Mouse (Mus musculus): ENCODE results near the gene Lrrc26.

Gene Lrrc26

DNA sequence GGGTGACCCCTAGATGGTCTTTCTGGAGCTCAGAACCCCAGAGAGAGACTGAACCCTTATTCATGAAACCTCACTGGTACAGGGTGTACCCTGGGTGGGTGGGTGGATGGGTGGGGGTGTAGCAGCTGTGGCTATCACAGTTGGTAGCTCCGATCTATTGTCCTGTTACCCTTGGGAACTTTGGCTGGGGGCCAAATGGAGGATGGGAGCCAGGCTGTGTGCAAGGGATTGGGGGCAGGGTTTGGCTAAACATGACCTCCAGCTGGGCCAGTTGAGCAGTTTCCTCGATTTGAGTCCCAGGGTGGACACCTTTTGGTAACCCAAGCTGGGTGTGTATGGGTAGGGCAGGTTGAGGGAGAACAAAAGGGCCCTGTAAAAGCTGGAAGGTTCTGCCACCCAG lies 23.0 kb upstream of the Lrrc26 start:
- no peak for DNase-seq (ENCODE audit: low spot score)

DNA sequence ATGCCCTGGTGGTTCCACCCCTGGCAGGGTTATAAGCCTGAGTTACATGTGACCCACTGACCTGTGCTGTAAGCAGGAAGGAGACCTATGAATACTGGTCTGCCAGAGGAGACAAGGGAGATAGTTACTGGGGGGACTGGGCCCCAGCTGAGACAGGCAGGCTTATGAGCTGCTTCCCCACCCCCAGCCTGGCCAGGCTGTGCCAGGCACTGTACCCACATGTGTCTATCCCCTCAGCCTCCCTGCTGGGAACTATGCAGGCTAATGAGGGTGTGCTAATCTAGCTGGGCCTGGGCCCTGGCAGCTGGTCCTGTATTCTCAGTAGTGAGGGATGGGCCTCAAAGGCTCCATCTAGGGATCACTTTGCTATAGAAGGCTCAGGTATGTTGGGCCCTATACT lies 22.5 kb upstream of the Lrrc26 start:
- DNase-seq (ENCODE audit: low spot score), result no peak

DNA sequence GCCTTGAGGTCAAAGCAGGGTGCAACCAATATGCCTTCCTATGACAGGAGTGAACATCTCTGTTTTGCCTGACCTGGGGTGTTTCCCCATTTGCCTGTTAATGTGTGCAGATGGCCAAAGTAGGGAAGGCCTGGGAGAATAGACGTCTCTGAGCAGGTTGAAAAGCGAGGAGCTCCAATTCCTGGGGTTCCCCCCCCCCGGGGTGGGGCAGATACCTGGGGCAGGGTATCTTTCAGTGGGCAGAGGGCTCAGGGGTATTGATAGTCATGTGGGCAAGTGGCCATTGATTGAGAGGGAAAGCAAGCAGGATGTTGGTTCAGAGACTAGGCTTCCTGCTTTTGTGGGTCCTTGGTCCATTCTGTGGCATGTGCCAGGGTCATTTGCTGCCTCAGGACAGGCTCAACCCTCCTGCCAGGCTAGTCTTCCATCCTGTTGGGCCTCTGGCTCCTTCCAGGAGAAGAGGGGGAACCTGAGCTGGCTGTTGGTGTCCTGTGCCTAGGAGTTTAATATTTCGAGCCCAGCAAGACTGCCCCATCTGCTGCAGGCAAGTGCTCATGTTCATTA lies 21.9 kb upstream of the Lrrc26 start:
- no peak for DNase-seq (ENCODE audit: low spot score)

DNA sequence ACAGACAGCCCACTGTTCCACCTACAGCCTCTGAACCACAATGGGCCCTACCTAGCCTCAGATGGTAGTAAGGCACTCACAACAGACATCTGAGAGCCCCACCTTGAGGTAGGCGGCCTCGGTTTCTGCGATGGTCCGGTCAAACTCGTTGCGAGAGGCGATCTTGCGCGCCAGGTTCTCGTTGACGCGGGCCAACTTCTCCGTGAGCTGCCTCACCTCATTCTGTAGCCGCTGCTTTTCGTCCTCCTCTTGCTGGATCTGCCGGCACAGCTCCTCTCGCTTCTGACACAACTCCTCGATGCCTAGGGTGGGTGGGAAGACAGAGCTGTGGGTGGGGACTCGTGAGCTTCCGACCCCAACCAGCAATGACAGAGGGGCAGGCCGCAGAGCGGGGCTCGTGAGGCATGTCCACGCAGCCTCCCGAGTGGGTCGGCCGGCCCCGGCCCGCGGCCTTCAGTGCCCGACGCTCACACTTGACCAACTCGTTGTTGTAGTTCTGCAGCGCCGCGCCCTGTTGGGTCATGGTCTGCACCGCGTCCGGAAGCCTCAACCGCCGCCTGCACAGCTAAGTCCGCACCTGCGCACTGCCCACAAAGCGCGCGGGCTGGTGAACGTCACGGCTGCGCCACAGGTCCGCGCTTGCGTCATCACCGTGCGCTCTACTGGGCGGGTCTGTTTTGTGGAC lies 17.7 kb upstream of the Lrrc26 start, which contains the start of the genes Ssna1 and Anapc2:
Ssna1 (minus strand) TSS at position 612 of the 685 bp plus-strand sequence.
Anapc2 (plus strand) TSS at position 652 of the 685 bp plus-strand sequence.
- DNase-seq (ENCODE audit: low spot score), result peak; percentile 99

DNA sequence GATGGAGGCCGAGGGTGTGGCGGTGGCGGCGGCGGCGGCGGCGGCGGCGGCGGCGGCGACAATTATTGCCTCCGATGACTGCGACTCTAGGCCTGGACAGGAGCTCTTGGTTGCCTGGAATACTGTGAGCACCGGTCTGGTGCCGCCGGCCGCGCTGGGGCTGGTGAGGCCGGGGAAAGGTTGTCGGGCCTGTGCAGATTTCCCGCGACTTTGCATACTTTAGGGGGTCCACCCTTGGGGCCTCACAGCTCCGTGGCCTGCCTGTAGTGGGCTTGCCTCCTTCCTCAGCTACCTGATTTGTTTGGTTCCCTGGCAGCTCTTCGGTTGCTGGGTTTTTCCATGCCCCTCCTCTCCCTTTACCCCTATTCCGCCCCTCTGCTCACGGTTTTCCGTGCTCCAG lies 17.2 kb upstream of the Lrrc26 start:
- DNase-seq (ENCODE audit: low spot score), result no peak

DNA sequence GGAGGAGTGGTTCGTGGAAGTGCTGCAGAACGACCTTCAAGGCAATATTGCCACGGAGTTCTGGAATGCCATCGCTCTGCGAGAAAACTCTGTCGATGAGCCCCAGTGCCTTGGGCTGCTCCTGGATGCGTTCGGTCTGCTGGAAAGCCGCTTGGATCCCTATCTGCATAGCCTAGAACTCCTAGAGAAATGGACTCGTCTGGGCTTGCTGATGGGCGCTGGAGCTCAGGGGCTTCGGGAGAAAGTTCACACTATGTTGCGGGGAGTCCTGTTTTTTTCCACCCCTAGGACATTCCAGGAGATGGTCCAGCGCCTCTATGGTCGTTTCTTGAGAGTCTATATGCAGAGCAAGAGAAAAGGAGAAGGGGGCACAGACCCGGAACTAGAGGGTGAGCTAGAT lies 16.7 kb upstream of the Lrrc26 start:
- no peak for DNase-seq (ENCODE audit: low spot score)

DNA sequence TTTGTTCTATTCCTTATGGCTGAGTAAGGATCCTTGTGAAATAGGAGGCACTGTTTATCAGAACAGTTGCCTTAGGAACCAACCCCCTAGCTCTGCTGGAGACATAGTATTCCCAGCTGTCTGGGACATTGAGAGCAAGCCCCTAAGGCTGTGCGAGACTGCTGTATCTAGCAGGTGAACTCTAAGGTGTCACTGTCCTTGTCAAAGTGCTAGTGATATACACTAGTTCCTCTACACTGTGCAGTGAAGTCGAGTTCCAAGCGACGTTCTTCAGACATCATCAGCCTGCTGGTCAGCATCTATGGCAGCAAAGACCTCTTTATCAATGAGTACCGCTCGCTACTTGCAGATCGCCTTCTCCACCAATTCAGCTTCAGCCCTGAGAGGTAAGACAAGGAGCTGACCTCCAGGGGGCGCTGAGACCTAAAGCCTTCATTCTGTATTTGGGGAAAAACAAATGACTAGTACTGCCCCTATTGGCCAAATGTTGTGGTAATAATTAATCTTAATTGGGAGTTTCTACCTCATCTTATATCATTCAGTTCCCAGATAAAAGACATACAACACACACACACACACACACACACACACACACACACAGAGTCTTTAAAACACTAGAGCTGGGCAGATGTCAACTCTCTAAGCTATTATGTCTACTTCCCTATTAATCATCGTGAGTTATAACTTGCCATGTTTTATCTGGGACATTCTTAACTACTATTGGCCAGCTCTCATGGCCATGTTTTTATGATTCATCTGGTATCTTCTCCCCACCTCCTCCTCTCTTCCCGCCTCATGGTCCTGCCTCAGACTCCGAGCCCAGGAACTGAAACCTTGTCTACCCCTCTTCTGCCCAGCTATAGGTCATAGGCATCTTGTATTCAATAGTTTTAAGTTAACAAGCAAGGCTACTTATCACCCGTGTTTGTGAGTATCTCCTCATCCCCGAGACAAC lies 10.5 kb upstream of the Lrrc26 start:
- DNase-seq (ENCODE audit: low spot score), result peak; percentile 75

DNA sequence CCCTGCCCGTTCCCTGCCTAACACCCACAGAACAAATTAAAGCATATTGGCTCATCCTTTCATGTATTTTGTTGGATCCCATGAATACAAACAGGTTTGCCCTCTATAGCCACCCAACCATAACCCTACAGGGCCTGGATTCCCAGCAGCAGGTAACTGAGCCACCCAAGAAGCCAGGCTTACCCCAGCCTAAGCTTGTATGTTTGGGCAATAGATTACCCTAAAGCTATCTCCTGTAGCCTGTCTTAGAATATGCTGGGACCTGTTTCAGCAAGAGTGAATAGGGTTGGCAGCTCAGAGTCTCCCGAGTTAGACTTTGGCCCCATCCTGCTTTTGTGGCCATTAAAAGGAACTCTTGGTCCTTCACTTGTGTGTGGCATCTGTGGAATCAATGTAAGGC lies 4.2 kb upstream of the Lrrc26 start:
- no peak for DNase-seq (ENCODE audit: low spot score)

DNA sequence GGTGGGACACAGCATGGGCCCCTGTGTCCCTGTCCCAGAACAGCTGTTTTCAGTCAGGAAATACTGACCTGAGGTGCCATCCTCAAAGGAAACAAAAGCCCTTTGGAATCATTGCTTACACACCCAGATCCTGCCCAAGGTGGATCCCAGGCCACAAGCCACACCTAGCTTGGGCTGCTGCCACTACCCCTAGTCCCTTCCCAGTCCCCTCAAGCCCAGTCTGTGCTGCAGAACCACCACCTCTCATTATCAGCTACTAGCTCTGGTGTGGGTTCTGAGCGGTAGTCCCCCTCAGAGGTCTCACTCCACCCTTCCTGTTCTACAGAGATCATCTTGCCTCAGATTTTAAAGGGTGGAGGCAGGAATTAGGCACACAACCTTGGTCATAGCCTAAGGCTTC lies 3.4 kb upstream of the Lrrc26 start:
- no peak for DNase-seq (ENCODE audit: low spot score)

DNA sequence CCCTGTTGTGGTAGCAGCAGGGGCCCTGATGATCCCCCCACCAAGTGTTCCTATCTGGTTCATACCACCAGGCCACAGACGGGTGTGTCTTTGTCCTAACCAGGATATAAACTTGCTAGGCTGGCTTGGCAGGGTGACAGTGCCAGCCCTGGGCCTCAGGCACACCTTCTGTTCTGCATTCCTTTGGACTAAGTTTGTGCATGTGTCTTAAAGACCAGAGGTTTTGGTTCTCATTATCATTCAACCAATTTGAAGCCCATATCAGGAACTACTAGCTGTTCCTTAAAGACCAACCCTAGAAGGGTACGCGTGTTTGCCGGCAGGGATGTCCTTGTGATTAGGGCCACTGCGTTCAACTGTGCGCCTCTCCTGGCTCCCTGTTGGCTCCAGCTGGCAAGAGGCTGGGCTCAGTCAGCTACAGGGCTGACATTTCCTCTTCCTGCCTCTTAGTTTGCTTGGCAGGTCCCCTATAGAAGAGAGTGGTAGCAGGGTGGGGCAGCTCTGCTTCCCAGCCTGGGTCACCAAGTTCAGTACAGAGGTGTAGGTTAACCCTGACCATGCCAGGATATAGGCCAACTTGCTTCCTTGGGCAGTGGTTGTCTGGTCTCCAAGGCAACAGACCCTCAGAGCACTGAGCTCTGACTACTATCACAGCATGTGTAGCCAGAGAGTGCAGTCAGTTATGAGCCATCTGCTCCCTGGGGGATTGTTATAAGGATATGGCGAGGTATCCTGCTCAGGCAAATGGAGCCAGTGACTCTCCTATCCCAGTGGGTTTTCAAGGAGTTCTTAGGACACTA lies 2.7 kb upstream of the Lrrc26 start:
- DNase-seq (ENCODE audit: low spot score), result no peak

DNA sequence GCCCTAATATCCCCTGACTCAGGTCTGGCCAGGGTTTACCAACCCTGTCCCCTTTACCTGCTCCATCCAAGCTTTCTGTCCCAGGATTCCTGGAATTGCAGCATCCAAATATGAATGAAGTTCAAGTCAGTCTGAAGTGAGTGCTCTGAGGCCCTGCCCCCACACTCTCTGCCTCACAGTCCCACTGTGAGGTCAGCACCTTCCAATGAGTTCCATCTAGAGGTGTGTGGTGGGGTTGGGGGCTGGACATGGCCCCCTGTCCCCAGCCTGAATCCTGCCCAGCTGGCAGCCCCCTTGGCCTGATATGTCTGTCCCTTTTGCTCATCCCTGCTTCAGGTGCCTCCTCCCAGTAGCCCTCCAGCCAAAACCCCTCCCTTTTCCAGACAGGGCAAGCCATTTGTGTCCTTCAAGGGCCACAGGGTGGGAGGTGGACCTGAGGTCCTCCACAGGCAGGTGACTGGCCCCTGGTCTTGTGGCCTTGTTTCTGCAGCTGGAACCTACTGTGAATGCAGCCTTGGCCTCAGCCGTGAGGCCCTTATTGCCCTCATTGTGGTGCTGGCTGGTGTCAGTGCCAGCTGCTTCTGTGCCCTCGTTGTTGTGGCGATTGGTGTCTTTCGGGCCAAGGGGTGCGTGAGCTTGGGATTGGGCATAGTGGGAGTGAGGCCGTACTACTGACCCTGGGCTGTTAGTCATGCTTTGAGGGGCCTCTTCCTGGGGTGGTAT lies 1.6 kb upstream of the Lrrc26 start, which contains the start of gene Tmem210:
Tmem210 (plus strand) TSS at position 219 of the 723 bp plus-strand sequence.
- no peak for DNase-seq (ENCODE audit: low spot score)

DNA sequence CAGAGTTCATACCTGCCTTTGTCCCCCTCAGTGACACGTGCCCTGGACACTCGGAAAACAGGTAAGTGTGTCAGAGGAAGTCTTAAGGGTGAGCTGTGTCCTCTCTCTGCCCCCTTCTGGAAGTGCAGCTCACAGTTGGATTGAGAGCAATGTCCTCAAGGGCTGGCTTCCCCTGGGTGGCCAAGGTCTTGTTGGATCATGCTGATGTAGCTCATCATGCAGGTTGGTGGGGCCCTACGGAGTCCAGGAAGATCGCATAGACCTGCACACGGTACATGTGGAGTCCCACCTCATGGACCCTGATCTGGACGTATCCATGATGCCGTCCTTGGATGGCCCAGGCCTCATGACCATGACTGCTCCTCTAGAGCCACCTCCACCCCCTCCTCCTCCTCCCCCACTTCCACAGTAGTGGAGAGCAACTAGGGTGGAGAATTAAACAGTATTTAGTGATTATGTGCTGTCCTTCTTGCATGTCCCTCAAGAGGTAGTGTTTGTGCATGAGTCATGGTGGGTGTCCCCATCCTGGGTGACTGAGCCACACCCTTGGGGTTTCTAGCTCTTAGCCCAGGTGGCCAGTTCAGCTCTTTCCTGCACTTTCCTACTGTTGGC lies 875 bp upstream of the Lrrc26 start:
- no peak for DNase-seq (ENCODE audit: low spot score)

DNA sequence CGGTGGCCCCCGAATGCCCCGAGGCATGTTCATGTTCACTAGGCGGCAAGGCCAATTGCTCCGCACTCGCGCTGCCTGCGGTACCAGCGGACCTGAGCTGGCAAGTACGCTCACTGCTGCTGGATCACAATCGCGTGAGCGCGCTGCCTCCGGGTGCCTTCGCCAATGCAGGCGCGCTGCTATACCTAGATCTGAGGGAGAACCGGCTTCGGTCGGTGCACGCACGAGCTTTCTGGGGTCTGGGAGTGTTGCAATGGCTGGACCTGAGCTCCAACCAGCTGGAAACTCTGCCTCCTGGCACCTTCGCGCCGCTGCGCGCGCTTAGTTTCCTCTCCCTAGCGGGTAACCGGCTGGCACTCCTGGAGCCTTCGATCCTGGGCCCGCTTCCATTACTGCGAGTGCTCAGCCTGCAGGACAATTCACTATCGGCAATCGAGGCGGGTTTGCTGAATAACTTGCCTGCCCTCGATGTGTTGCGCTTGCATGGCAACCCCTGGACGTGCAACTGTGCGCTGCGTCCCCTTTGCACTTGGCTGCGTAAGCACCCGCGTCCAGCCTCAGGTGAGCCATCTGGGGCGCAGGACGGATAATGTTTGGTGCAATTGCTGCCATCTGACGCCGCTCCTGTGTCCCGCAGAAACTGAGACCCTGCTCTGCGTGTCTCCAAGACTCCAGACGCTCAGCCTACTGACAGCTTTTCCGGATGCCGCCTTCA lies 543 bp downstream of the Lrrc26 start:
- no peak for DNase-seq (ENCODE audit: low spot score)

DNA sequence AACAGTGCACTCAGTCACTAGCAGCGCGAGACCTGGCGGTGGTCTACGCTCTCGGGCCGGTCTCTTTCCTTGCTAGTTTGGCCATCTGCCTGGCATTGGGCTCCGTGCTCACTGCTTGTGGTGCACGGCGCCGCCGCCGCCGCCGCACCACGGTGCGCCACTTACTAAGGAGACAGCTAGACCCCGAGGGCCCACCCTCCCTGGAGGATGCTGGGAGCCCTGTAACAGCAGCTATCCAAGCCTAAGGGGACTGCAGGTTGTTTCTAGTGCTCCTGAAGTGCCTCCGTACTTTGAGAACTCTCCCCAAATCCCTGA lies 1.1 kb downstream of the Lrrc26 start:
- DNase-seq (ENCODE audit: low spot score), result no peak

DNA sequence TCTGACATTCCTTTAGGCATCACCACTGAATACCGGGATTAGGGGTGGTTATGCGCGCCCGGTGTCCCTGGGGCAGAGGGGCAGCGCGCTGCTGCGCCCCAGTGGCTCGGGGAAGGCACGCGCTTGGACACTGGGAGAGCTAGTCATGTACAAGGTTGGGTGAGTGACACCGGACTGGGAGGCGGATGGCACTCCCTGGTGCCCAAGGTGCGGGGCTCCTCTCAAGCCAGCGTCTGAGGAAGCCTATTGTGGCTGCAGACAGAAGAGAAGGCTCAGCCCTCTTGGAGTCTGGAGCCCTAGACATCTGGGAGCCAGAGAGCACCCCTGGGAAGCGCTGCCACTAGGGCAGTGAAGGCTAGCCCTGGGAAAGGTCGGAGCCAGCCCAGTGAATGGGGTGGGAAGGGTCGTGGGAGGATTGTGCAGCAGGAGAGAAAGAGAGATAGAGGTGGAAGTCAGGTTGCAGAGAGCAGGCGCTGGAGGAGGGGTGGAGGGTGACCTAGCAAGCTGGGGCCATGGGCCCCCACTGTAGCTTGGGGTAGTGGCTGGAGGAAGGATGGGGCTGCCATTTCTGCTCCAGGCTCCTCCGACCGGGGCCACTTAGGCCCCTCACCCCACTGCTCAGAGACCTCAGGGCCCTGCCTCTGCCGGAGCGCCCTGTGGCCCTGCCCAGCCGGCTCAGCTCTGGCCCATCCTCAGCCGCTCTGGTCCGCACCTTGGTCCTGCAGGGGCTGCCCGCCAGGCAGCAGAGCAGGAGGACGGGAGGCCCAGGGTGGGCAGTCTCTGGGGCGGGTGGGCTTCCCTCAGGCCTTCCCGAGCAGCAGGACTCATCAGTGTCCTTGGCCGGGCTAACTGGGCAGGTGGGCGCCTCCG lies 1.7 kb downstream of the Lrrc26 start:
- DNase-seq (ENCODE audit: low spot score), result no peak

DNA sequence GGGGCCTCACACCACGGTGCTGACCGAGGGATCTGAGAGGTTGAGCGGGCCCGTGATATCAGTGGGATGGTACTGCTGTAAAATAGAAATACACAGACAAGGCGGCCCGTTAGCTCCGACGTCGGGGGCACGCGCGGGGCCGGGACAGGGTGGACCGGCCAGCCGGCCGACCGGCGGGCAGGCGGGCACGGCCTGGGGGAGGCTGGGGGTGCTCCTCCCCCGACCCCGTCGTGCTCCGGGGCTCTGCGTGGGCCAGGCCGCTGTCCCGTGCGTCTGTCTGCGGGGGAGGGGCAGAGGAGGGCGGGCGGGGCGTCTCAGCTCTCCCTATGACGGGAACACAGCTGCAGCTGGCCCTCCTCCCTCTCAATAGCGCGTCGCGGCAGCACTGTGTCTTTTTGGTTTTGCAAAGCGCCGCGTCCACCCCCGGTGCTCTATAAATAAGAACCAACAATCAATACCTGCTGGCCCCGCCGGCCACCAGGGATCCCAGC lies 2.4 kb downstream of the Lrrc26 start:
- DNase-seq (ENCODE audit: low spot score), result no peak

DNA sequence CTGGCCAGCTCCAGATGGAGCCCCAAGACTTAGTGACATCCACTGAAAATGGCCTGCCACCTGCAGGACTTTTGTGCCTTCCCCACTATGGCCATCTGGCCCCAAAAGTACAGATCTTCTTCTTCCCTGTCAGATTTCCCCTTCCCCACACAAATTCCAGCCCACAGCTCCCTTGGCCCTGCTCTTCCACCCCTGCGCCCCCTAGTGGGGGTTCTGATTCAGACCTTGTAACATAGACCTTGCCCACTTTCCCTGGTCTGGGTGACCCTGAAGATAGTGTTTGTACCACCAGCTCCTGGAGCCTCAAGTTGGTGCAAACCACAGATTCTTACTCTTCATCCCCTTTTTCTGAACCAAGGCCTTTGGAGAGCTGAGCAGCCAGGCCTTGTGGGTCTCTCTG lies 3.1 kb downstream of the Lrrc26 start:
- DNase-seq (ENCODE audit: low spot score), result peak; percentile 72

DNA sequence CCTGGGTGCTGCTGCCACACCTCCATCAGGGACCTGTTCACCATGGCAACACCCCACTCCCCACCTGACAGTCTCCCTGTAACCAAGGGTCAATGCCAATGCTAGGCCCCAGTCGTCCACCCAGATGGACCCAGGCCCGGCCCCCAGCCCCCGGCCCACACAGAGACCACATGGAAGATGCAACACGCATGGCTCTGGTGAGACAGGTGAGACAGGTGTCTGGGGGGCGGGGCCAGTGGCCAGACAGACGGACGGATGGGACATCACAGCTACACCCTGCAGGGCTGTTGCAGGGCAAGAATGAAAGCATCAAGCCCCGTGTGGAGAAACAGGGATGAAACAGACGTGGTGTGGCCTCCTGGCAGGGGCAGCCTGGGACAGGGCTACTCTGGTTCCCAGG lies 4.0 kb downstream of the Lrrc26 start:
- DNase-seq (ENCODE audit: low spot score), result no peak

DNA sequence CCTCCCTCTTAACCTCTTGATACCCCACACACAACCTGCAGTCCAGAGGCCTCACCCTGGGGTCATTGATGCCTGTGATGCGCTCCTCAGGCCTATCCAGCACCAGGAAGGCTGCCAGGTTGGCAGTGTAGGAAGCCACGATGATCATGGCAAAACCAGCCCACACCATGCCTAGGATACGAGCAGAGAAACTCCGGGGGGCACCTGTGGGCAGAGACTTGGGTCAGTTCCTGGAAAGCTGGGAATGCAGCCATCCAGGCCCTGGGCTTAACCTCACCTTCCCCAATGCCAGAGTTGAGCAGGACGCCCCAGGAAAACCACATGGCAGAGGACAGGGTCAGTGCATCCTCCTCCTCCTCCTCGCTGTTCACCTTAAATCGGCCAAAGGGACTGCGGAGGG lies 7.4 kb downstream of the Lrrc26 start:
- no peak for DNase-seq (ENCODE audit: low spot score)

Data from ovary, postnatal 14 days (tissue).